Mouse (Mus musculus) cerebellum, postnatal 14 days (tissue): ENCODE measurements around the gene Foxn3.
A peak's percentile ranks its signal among the peaks of the same experiment; 100 is the strongest.

Experiments
- DNase-seq, 2 experiments: peaks; one replicate each; pipeline ENCODE4 v3.0.0; 2021; ENCODE audit warnings: mixed read lengths in 2 of 2

Foxn3 gene

DNA sequence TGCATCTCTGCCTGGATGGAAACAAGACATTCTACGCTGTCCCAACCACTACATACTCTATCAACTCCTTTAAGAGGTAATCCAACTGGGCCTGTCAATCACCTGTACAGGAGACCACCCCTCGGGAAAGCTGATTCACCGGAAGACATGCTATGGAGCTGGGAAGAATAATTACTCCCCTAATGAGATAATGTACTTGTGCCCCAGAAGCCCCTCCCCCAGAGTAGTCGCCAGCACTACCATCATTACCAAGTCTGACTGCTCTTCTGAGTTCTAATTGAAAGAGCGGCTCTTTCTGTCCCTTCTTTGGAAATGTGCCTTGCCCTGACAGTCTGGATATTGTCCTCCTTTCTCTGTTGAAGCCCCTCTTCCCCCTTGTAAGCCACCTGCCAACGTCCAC is 183.3 kb downstream of the Foxn3 start:
- DNase-seq, result no peak

DNA sequence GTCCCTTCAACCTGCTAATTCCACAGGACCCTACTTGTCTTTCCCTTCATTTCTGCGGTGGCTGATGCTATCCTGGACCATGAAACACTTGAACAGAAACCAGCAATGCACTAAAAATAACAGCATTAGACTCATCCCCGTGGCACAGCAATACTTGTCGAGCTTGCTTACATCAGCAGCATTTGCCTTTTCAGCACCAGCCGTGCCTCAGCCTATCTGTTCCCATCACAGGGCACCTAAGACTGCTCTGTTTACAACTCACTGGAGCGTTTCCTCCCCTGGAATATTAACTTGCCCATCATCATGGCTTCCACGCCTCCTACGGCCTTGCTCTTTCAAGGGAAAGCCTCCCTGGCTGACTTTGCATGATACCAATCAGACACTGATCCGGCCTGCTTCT is 185.1 kb downstream of the Foxn3 start:
- DNase-seq, result no peak

GRCm38 (mm10) chr12:99377705-99378104 is 185.7 kb downstream of the Foxn3 start:
- no peak for DNase-seq

- no peak for DNase-seq
Measured at GRCm38 (mm10) chr12:99377069-99377468, 186.3 kb downstream of the Foxn3 start.

DNA sequence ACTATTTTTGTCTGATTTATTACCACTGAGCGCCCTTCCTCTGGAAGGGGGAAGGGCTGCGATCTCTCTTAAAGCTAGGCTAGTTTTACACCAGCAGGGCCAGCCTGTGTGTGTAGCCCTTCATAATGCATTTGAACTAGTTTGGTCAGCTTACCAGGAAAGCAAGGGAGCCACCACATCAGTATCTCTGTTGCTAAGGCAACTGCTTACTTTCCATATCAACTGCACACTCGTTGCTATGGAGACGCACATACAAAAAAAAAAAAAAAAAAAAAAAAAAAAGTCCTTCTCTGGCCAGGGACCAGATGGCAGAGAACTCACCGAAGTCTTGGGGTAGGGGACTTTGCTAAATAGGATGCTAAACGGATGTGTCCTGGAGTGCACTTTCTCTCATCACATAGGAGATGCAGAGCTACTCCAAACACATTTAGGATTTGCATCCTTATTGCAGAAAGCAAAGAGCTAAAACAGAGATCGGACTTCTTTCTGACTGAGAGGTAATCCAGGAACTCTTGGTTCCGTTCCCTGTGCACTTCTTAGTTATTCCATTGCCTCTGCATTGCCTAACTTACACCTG is 187.4 kb downstream of the Foxn3 start:
- DNase-seq, result no peak

GRCm38 (mm10) chr12:99375426-99375825 is 188.0 kb downstream of the Foxn3 start:
- peak in 1 of 2 experiments; percentile 52 for DNase-seq

- DNase-seq, result peak; percentile 90 to 91
Measured at GRCm38 (mm10) chr12:99374099-99374600, 189.2 kb downstream of the Foxn3 start.

DNA sequence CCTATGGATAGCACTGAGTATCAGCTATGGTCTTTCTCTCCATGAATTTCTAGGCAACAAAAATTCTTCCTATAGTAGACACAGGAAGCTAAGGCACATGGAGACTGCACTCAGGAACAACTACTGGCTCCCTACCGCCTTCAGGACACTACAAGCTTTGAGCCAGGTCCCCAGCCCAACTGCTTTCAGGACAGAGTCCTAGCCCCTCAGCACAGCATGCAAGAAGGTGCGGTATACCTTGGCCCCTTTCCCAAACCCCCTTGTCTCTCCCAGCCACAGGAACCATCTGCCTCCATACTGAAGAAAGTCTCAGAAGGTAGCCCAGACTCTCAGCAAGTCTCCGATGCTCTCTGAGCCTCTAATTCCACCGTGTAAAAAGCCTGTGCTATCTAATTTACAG is 189.8 kb downstream of the Foxn3 start:
- DNase-seq, result no peak

- DNase-seq, result no peak
Measured at GRCm38 (mm10) chr12:99371500-99371899, 191.9 kb downstream of the Foxn3 start.

- no peak for DNase-seq
Measured at GRCm38 (mm10) chr12:99368251-99368650, 195.1 kb downstream of the Foxn3 start.

DNA sequence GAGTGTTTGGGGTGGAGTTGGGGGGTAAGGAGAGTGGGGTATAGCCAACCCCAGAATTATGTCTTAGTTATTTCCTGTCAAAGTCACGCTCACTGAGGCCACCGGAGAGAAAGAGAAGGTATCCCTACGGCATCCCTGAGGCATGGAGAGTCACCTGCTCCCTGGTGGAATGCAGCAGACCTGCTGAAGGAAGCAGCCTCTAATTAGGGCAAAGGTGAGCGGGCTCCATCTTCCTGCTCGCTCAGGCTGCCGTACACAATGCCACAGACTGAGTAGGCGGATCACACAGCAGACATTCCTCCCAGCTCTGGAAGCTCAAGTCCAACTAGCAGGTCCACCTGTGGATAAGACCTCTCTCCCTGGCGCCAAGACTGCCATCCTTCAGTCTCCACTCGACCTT is 197.4 kb downstream of the Foxn3 start:
- DNase-seq, result no peak

DNA sequence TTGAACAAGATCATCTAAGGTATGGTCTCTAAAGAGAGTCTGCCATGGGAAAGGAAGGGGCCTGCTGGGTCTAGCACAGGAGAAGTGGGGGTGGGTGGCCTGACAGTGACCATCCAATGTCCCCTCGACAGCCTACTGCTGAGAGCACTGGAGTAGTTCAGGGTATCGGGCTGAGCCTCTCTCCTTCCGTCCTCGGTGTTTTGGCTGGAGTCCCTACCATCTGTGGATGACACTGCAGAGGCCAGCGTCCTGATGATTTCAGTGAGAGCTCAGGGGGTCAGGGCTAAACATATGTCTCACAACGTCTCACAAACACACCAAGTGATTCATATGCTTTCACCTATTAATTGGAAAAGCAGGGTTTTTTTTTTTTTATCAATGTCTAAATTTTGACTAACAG is 199.2 kb downstream of the Foxn3 start:
- DNase-seq, result peak; percentile 81 to 87

DNA sequence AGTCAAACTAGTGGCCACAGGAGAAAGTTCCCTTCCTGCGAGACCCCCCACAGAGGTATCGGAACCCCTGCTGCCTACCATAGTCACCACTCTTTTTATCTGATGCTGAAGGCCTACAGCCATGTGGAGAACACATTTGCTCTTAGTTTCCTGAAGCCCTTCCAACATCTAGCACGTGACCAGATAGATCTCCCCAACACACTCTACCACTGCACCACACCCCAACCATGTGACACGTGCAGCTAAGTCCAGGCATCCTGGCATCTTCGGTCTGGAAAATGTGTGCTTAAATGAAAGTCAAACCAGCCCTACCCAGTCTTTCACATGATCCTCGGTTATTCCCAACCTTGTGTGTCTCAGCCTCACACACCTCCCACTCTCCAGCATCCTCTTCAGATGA is 200.4 kb downstream of the Foxn3 start:
- DNase-seq, result no peak

- peak in 1 of 2 experiments; percentile 52 for DNase-seq
Measured at GRCm38 (mm10) chr12:99361752-99362132, 201.6 kb downstream of the Foxn3 start.

DNA sequence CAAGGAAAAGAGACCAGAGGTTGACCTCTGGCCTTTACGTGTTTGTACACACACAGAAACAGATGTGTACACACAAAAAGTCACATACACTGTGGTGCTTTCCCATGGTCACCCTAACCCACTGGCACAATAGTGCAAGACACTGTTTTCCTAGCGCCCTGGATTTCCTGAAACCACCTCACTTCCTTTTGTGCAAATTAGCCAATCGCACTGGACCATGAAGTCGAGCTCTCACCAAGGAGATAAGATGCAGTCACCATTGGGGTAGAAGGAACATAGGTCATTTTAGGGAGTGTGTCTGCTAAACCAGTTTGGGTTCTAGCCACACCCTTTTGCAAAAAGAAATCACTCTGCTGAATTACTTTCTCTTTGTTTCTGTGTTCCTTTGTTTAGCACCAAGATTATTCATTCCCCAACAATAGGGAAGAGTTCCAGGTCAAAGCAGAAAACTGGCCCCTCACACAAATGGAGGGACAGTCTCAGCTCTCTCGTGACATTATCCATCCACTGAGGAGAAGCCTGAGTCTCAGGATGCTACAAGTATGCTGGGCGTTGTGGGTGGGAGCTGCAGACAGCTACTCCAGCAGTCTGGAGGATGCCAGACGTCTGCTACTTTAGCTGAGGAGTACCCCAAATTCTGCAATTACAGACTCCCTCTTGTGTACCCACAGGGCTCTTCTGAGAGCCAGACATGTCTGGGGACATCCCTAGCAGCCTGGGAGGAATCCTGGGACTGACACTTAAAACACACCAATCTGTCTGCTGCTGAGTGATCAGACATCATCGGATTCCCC is 202.2 kb downstream of the Foxn3 start:
- no peak for DNase-seq

- no peak for DNase-seq
Measured at GRCm38 (mm10) chr12:99358698-99359097, 204.7 kb downstream of the Foxn3 start.

- no peak for DNase-seq
Measured at GRCm38 (mm10) chr12:99356660-99357059, 206.7 kb downstream of the Foxn3 start.

DNA sequence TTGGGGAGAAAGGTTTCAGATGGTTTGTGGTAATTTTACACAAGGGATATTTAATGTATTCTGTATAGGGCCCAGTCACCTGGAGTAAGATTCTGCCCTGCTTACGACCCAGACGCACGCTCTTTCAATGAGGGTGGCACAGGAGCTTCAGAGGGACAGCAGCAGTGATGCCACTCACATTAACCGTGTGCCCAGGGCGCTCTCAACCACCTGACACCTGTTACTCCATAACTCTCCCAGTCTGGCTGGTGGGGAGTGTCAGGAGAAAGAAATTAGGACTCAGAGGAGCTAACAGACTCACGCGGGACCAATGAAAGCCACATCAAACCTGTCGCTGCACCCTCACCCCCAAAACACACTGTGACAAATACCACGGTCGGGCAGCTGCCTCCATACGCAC is 209.7 kb downstream of the Foxn3 start:
- DNase-seq, result no peak

DNA sequence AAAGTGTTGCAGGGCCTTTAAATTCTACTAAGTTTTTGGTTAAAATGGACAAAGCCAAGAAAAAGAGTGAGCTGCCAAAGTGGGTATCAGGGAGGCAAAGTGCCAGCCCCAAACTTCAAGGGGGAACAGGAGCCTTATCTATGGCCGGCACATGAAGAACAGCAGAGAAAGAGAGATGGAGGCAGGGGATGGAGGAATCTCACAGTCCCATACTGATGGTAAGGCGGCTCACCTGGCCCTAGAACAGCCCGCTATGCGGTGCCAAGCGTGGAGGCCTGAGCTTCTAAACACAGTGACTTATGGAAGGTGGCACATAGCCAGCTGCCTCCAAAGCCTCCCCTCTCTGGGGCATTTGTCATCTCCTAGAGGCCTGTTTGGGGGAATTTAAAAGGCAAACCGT is 210.8 kb downstream of the Foxn3 start:
- no peak for DNase-seq

DNA sequence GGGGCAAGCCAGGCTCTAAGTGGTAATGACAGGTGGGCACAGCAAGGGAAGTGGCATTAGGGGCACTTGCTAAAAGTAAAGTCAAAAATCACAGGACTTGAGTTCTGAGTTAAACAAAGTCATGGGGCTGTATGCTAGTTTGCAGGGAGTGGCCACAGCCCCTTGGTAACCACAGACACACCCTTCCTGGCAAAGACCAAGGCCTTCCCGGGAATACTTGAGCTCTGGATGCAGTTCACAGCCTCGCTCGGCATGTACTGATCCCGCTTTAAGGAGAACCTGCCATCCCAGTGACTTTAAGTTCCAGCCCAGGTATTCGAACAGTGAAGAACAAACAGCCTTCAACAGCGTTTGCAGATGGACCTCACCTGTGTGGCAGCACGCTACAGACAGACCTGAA is 211.2 kb downstream of the Foxn3 start:
- no peak for DNase-seq

DNA sequence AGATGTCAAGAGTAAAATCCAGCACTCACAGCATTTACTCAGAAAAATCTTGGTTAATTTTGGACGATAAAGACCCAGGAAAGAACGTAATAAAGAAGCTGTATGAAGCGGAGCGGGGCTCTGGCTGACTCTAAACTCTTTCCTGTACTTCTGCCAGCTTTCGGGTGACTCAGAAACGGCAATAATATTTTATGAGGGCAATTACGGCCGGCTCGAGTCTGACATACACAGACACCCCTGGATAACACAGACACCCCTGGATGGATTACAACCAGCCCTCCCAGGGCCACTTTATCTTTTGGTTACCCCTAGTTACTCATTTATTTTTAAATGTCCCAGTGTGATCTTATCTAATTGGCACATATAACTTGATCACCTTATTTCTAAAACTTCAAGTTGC is 211.7 kb downstream of the Foxn3 start:
- no peak for DNase-seq

- no peak for DNase-seq
Measured at GRCm38 (mm10) chr12:99349650-99349997, 213.8 kb downstream of the Foxn3 start.

DNA sequence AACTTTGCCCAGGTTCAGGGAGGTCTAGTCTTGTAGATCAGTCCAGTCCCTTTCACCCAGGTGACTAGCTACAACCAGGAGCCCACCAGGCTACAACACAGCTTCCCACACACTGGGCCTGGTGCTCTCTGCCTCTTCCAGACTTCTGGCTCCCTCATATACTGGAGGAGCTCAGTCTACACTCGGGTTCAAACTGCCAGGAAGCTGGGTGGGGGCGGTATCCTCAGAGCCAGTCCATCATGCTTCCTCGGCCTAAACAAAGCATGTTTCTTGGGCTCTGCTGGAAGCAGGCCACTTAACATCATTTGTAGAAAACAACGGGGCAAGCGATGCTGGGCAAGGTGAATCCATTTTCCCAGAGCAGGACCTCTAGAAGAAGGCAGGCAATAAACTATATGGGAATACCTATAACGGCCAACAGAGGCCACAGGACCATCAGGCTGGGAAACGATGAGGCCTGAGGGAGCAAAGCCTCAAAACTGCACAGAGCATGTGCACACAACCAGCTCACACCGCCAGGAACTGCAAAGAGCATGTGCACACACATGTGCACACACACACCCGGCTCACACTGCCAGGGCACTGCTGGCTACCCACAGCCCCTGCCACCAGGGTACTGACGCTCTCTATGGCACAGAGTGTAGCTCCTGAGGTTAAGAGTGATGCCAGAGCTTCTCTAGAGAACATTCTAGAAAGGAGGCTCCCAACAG is 214.3 kb downstream of the Foxn3 start:
- no peak for DNase-seq

GRCm38 (mm10) chr12:99347512-99347911 is 215.9 kb downstream of the Foxn3 start:
- no peak for DNase-seq
